Mouse (Mus musculus): ENCODE measurements around the gene 1700129C05Rik. TPM values are rescaled to one million over a fixed set of nuclear protein-coding genes. Genes with fewer than 3 reads are reported as not detected.

Gene 1700129C05Rik
- not detected for total RNA-seq (2021)

GRCm38 (mm10) chr14:59142793-59143192 lies at the start of gene 1700129C05Rik:
Gene 1700129C05Rik, minus strand, starts transcription at chr14:59142893.
- no peak for DNase-seq (ENCODE audit: extremely low spot score in 1 of 2, low spot score in 2 of 2)
- intact Hi-C loops (cut with DNase I): no loop called here

DNA sequence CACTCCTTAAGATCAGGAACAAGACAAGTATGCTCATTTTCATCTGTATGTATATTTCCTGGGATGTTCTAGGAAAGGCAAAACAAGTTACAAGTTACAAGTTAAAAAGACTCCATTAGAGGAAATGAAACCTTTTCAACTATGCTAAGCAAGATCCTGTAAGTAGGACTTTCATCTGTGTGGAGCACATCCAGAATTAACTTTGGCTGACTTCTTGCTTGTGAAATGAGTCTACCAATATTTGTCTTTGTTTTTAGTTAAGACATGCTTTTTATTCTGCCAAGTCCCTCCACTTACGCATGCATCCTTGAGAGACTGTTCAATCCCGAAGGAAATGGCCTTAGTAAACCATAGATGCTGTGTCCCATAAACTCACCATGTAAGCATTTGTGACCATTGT lies 43.4 kb upstream of the 1700129C05Rik start:
- no peak for DNase-seq (ENCODE audit: extremely low spot score in 1 of 2, low spot score in 2 of 2)
- intact Hi-C loops (cut with DNase I): no loop called here

- DNase-seq (ENCODE audit: extremely low spot score in 1 of 2, low spot score in 2 of 2): no peak
- intact Hi-C loops (cut with DNase I): no loop called here
These were observed 42.8 kb upstream of the 1700129C05Rik start for GRCm38 (mm10) chr14:59185514-59185913.

DNA sequence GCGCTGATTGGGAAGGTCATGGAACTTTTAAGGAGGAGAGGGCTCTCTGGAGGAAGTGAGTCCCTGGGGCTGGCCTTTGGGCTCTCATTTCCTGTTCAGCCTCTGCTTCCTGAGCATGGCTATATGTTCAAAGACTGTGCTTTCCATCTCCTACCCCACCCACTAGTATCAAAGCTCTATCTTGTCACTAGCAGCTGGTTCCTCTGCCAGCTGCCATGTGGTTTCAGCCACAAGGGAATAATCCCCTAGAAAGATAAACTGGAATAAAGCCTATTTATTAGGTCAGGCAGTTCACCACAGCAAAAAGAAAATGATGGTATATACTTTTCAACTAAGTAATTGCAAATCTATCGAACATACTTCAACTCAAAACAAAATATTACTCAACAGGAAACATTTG lies 40.0 kb upstream of the 1700129C05Rik start:
- DNase-seq (ENCODE audit: extremely low spot score in 1 of 2, low spot score in 2 of 2): no peak
- intact Hi-C loops (cut with DNase I): no loop called here

DNA sequence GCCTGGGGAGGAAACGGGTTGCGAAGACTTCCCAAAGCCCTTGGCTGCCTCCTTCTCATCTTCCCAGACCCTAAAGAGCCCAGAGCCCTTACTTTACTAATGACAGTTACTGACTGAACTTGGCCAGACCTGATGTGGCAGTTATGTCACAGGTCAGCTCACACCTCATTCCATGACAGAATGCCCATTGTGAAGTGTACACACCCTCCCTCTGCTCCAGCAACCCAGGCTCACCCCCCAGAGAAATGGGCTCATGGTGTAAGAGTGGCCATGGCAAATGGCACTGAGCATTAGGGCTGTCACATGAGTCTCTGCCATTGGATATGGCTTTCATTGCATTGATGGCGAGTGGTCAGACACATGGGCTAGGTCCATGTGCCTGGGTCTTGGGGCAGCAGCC lies 36.0 kb upstream of the 1700129C05Rik start, which contains the start of gene Gm5142:
Gene Gm5142, minus strand, starts transcription at position 101 of the 400 bp plus-strand sequence.
- DNase-seq (ENCODE audit: extremely low spot score in 1 of 2, low spot score in 2 of 2): no peak
- intact Hi-C loops (cut with DNase I): no loop called here

GRCm38 (mm10) chr14:59157016-59157698 lies 14.5 kb upstream of the 1700129C05Rik start:
- no peak for DNase-seq (ENCODE audit: extremely low spot score in 1 of 2, low spot score in 2 of 2)
- intact Hi-C loops (cut with DNase I): loop anchor here (10.0 kb wide), 1 partner anchor 398 kb away; no protein-coding TSS in a partner anchor

DNA sequence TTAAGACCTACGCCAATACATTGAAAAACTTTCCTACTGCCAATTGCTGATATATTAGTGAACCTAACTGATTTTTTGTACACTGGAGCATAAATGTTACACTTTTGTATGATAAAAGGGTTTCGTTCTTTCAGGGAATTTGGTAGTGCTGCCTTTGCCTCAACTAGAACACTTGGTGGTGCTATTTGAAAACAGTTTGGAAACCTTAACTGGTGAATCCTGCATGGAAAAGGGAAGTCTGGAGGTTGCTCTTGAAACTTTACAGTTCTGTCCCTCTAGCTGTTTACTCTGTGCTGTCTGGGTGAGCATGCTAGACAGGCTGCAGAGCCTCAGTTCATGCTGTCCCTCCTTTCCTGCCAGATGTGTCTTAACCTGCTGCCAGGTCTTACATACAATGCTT lies 12.9 kb upstream of the 1700129C05Rik start:
- DNase-seq (ENCODE audit: extremely low spot score in 1 of 2, low spot score in 2 of 2): peak in 1 of 2 experiments; percentile 8
- intact Hi-C loops (cut with DNase I): loop anchor here (10.0 kb wide), 1 partner anchor 399 kb away; no protein-coding TSS in a partner anchor

- DNase-seq (ENCODE audit: extremely low spot score in 1 of 2, low spot score in 2 of 2): peak in 1 of 2 experiments; percentile 8
- intact Hi-C loops (cut with DNase I): loop anchor here (5.0 to 10.0 kb wide), 2 partner anchors 1079 to 1427 kb away; no protein-coding TSS in a partner anchor
These were observed 28.4 kb downstream of the 1700129C05Rik start for GRCm38 (mm10) chr14:59114281-59114680.

DNA sequence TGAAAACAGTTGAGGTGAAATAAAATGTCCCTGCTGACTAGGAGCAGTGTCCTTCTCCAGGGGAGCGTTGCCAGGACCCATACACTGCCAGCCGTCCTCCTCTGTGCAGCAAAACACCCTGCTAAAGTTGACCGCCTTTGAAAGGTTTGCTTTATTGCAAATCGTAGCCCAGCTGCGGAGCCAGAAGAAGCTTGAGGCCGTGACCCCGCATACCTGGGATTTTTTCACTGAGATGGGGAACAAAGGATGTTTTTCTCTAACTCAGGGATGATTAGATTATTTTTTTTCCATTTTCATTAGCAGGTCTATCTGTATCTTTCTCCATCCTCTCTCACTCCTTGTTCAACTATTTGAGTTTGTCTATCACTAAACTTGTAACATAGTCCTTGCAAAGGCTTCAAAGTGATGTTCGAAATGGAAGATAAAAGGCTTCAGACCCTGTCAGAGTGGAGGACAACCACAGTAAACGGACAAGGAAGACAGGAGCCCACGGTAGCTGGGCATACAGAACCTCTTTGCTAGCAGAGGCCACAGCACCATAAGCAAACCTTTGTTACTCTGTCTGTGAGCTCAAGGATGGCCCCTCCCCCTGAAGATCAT lies 38.6 kb downstream of the 1700129C05Rik start:
- intact Hi-C loops (cut with DNase I): no loop called here
- DNase-seq (ENCODE audit: extremely low spot score in 1 of 2, low spot score in 2 of 2): no peak

DNA sequence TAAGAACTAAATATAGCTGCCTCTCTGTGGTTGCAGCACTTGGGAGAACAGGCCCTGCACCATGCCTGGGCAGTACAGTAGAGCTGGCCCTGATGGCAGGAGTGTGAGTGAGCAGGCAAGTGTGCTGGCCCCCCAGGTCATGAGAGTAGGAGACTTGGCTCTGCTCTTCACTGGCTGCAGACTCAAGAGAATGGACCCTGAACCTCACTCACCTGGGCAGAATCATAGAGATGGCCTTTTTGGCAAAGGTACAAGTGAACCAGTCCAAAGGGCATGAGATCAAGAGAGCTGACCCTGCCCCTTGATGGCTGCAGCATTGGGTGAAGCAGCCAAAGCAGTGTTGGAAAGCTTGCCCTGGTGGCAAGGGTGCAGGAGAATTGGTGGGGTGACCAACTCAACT lies 49.1 kb downstream of the 1700129C05Rik start:
- DNase-seq (ENCODE audit: extremely low spot score in 1 of 2, low spot score in 2 of 2): no peak
- intact Hi-C loops (cut with DNase I): no loop called here

GRCm38 (mm10) chr14:59084396-59084795 lies 58.3 kb downstream of the 1700129C05Rik start:
- DNase-seq (ENCODE audit: extremely low spot score in 1 of 2, low spot score in 2 of 2): peak; percentile 4 to 40
- intact Hi-C loops (cut with DNase I): loop anchor here (10.0 kb wide), 1 partner anchor 1050 kb away; no protein-coding TSS in a partner anchor

Other genes with a start within 250 kb of the 1700129C05Rik start
- not detected for gene Gm5142, start 35.9 kb upstream of the 1700129C05Rik start, total RNA-seq (2021)
- 10 to 100 TPM; 23.2 to 26.2 TPM for gene Rcbtb1, start 58.3 kb upstream of the 1700129C05Rik start, total RNA-seq (2021)
- gene Gm6904, start 117.3 kb upstream of the 1700129C05Rik start, total RNA-seq (2021): not detected
- gene Phf11a, start 154.6 kb upstream of the 1700129C05Rik start, total RNA-seq (2021): not detected
- not detected for gene Phf11b, start 198.5 kb upstream of the 1700129C05Rik start, total RNA-seq (2021)
- gene Phf11d, start 222.6 kb upstream of the 1700129C05Rik start, total RNA-seq (2021): under 1 TPM; 0.47 to 0.51 TPM